Mouse (Mus musculus) lung, adult 2 months (tissue): ENCODE results near the gene Arhgap5. TPM values are rescaled to one million over a fixed set of nuclear protein-coding genes. Genes with fewer than 3 reads are reported as not detected.
"Not testable (repeated sequence)": the region's sequence is repeated elsewhere in the genome, so short reads cannot be mapped to it uniquely, and the experiment has no call there.

Source experiments
- DNase-seq: peaks from one replicate; pipeline ENCODE4 v3.0.0; 2022
- H3K4me1 ChIP-seq: fragments of 200-500 bp; 2 replicates; pipeline ENCODE4 v1.6.1; 2011; ENCODE audit warnings: low read length; ENCODE audit not compliant: control insufficient read depth, insufficient read depth
- H3K4me3 ChIP-seq: fragments of 200-500 bp; replicated peaks from 2 replicates; pipeline ENCODE3; 2011; ENCODE audit warnings: low read depth, mild to moderate bottlenecking, control low read depth, low read length; ENCODE audit errors: extremely low read depth
- CTCF ChIP-seq: fragments of 200-500 bp; IDR thresholded peaks from 2 replicates; pipeline ENCODE4 v1.5.1; 2011; ENCODE audit warnings: mild to moderate bottlenecking, low read length, control low read depth; ENCODE audit not compliant: insufficient read depth
- POLR2A ChIP-seq: fragments of 200-500 bp; IDR thresholded peaks from 2 replicates; pipeline ENCODE4 v1.6.1; 2011; ENCODE audit warnings: low read depth, mild to moderate bottlenecking, control low read depth, low read length, borderline replicate concordance; ENCODE audit errors: extremely low read depth
- WGBS: fragments of 180-500 bp; shearing (Covaris S2); methylation state at CpG from one replicate; pipeline ENCODE4 v1.1.7; 2018; 5-methylcytosine and 5-hydroxymethylcytosine counted together
- polyA plus RNA-seq: library from polyadenylated mRNA; depleted of rRNA; stranded (reverse); fragments of >200 nt; gene quantifications from 2 replicates; pipeline ENCODE4 v1.2.3, GENCODE M21; 2012

Gene Arhgap5
- polyA plus RNA-seq, 1 experiment, result 5.6 TPM

DNA sequence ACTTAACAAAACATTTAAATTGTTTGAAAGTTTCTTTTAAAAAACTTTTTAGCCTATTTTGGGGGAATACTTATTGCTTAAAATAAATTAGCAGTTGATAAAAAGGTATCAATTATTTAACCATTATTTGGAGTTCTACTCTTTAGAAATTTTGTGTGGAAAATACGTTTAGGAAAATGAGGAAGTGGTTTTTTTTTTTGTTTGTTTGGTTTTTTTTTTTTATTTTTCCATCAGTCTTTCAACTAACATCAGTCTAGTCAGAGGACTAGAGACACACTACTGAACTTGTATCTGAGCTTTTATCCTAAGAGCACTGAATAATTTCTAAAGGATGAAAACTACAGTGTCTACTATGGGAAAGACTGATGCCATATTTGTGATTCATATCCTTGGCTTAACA, 21.7 kb downstream of the Arhgap5 start:
- 58% methylated on average over 1 of the region's 1 CpGs for WGBS
- TF ChIP-seq CTCF (no peak), POLR2A (no peak)
- Histone ChIP-seq H3K4me1 (peaks cover 4% of the 10 kb centered on the region; the same call in 1 of the 2 replicates), H3K4me3 (no peak overlapping the region)
- DNase-seq, result no peak

DNA sequence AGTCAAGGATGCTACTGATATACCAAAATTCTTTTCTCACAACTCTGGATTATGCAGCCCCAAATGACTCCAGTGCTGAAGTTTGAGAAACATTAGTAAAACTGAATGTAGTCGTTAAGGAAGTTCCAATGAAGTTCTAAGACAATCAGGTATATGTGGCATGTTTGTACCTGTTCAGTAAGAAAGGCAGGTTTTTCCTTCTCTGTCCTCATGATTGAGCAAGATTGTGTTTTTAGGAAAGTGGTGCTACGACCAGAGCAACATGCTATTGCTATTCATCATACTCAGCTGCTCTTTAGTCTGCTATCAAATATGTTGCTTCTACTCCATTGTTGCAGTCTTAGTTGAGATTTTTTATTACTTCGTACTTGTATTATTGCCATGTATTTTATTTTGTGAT, 26.0 kb downstream of the Arhgap5 start:
- TF ChIP-seq CTCF (no peak), POLR2A (no peak)
- Histone ChIP-seq H3K4me1 (peaks cover 2% of the 10 kb centered on the region; the same call in 1 of the 2 replicates), H3K4me3 (no peak overlapping the region)
- no peak for DNase-seq
- 78% methylated on average over 3 of the region's 3 CpGs for WGBS

DNA sequence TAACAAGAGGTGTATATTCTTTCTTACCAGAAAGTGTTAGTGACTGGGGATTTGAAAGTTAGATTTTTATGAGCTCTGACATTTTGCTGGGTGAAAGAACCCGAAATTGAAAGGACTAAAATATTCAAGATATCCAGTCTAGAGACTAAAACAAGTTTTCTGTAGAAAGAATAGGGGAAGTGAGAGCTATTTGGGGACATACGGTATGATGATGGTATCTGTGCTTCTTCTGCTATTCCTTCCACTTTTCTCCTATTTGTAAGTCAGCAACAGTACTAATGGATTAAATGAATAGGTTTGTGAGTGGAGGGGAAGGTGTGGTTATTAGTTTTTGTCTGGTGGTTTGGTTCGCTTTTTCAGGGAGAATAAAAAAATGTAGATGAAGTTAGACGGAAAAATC, 37.5 kb downstream of the Arhgap5 start:
- DNase-seq, result no peak
- Histone ChIP-seq H3K4me1 (no peaks in the 10 kb centered on the region; the same call in 1 of the 2 replicates), H3K4me3 (no peak overlapping the region)
- TF ChIP-seq CTCF, result no peak
- TF ChIP-seq POLR2A, result no peak
- WGBS, result 76% methylated on average over 4 of the region's 4 CpGs

DNA sequence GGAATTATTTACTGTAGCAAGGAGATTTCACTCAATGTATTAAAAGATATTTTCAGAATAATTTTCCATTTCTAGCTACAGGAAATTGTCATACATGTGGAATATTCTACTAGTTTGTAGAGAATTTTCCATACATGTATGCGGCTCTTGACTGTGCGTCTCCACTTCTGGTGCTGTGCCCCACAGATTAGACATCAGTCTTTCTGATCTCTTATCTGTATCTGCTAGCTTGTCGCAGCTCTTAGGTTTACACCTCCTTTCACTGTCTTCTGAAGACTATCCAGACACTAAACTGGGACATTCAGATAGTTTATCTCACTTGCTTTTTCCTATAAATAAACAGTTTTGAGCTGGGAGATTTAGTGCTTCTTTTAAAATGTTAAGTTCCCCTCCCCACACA, 40.8 kb downstream of the Arhgap5 start:
- H3K4me3 ChIP-seq, result no peak overlapping the region
- H3K4me1 ChIP-seq, result no peaks in the 10 kb centered on the region
- 57% methylated on average over 3 of the region's 3 CpGs for WGBS
- no peak for DNase-seq
- TF ChIP-seq CTCF (no peak), POLR2A (no peak)

DNA sequence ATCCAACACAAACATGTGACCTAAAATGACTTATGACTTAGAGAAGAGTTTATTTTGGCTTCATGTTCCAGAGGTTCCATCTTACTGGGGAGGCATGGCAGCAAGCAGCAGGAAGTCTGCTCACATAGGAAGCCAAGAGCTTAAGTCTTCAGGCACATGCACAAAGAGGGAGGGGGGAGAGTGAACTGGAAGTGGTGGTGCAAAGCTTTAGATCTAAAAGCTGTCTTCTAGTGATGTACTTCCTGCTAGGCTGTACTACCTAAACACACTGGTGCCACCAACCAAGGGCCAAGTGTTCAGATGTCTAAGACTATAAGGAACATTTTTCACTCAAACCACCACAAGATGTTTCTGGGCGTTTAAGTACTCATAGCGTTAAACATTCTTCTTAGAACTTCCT, 48.3 kb downstream of the Arhgap5 start:
- WGBS, result 93% methylated on average over 2 of the region's 2 CpGs
- no peak for TF ChIP-seq CTCF
- TF ChIP-seq POLR2A, result no peak
- DNase-seq, result no peak
- Histone ChIP-seq H3K4me3 (no peak overlapping the region), H3K4me1 (peaks cover 2% of the 10 kb centered on the region; the same call in 1 of the 2 replicates)

DNA sequence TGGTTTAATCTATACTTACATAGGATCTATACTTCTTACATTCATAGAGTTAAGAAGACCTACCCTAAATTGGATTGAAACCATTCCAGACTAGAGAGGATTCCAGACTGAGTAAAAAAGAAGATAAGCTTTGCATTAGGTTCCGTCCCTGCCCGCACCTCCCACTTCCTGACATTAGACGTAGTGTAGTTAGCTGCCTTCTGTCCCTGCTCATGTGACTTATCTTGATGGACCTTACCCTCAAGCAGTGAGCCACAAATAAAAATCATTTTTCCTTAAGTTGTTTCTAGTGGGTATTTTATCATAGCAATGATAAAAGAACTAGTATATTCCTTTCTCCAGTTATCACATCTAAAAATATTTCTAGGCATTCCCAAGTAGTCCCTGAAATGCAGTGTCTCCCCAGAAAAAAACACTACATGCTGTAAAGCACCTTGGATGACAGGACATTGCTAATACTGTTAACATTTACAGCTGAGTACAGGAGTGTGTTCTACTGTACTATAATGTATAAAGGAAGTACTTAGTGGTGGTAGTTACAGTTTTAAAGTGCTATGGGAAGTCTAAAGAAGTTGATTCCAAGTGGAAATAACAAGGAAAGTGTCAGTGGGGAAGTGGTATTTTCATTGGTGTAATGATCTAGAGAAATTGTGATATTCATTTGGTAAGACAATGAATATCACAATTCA, 51.6 kb downstream of the Arhgap5 start:
- DNase-seq, result no peak
- H3K4me1 ChIP-seq, result peaks cover 2% of the 10 kb centered on the region; the same call in 1 of the 2 replicates
- no peak overlapping the region for H3K4me3 ChIP-seq
- 42% methylated on average over 3 of the region's 3 CpGs for WGBS
- no peak for TF ChIP-seq CTCF
- TF ChIP-seq POLR2A, result no peak

DNA sequence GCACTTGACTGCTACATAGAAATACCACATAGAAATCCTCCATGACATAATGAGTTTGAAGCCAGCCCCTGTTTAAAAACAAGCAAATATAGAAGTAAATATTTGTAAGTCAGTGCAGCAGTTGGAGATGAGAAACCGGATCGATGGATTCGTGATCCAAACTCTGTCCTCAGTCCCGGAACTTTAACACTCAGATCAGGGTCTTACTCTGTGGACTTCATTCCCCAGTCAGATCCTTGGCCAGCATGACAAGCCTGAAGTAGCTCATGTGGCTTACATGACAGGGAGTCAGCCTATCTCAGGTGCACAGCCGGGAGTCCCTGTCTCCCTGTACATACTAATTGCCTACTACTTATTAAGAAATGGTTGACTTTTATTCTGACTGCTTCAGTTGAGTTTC, 61.9 kb downstream of the Arhgap5 start:
- WGBS, result 84% methylated on average over 5 of the region's 5 CpGs
- no peak for DNase-seq
- no peak overlapping the region for H3K4me3 ChIP-seq
- H3K4me1 ChIP-seq, result no peaks in the 10 kb centered on the region
- no peak for TF ChIP-seq POLR2A
- no peak for TF ChIP-seq CTCF

DNA sequence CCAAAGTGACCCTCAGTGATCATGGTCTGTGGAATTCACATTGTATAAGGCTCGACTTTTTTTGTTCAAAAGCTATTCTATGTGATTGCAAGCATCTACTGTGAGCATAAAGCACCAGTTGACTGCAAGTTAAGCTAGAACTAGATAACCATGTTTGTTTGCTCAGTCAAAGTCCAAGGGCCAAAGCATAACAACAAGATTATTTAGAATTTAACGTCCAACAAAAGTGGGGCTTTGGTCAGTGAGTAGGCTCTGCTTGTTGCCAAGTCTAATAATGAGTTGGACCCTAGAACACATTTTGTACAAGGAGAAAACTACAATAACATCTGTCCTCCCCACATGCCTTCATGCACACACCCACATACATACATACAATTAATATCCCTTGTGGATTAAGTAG, 69.6 kb downstream of the Arhgap5 start:
- 89% methylated on average over 2 of the region's 2 CpGs for WGBS
- Histone ChIP-seq H3K4me1 (no peaks in the 10 kb centered on the region), H3K4me3 (no peak overlapping the region)
- no peak for TF ChIP-seq POLR2A
- no peak for TF ChIP-seq CTCF
- DNase-seq, result no peak

DNA sequence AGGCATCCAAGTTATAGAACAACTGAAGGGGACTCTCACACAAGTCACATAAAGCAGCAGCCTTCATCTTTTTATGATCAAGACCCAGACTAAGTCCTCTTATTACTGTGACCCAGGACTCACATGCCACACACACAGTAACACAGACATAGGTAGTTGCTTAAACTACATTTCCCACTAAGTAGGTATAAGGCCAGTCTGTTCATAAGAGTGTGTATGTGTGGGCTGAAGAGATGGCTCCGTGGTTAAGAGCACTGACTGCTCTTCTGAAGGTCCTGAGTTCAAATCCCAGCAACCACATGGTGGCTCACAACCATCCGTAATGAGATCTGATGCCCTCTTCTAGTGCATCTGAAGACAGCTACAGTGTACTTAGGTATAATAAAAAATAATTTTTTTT, 82.7 kb downstream of the Arhgap5 start:
- not testable (repeated sequence) for H3K4me3 ChIP-seq, H3K4me1 ChIP-seq, DNase-seq
- 83% methylated on average over 2 of the region's 2 CpGs for WGBS

DNA sequence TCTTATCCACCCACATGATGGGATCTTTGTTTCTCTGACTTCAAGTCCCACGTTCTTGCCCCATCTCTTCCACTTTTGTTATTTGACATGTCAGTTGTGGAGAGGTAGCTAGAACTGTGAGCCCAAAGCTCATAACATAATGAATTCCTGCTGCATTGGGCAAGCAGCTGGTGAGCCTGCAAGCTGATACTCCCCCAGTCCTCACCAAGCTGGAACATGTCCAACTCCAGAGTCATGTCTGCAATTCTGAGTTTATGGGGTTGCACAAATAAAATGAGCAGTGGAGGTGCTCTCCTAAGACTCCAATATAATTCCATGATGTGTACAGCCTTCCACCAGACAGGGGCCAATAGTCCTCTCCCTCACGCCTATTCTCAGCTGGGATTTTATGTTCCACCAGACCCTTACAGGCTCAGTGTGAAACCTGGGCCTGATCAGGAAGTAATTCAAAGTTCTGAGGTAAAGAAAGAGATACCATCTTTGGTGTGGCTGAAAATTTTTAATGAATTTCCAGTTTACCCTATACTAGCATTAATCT, 83.8 kb downstream of the Arhgap5 start:
- H3K4me3 ChIP-seq, result no peak overlapping the region
- no peak for DNase-seq
- H3K4me1 ChIP-seq, result no peaks in the 10 kb centered on the region
- 74% methylated on average over 2 of the region's 2 CpGs for WGBS
- TF ChIP-seq CTCF, result no peak
- no peak for TF ChIP-seq POLR2A
